ENCODE assay signal across 13 mouse cellular contexts in genomic region chr7:66779944-66780942, GRCm38 (mm10). TPM values are rescaled to one million over a fixed set of nuclear protein-coding genes. Genes with fewer than 3 reads are reported as not detected.
DNase-seq lines count a peak whose midpoint lies in the region; ATAC-seq lines count a peak whose summit lies in the region.
"Had no signal": no experiment of that assay in that cellular context is flagged by ENCODE, and none has a peak within 500 bp of the region (broad histone marks: within the 10 kb centered on the region; RNA-seq: fewer than 3 reads in every experiment).

No protein-coding gene starts in this region.

- DNase-seq in kidney, adult 11 months, result peak; percentile 42
- peak; percentile 52 to 55 for DNase-seq in kidney, postnatal 36 days
- DNase-seq in gastrocnemius, postnatal 4 days (ENCODE audit: low spot score in 2 of 2), result no peak
- no peak for DNase-seq in ovary, postnatal 36 days (ENCODE audit: low spot score)
- DNase-seq in frontal cortex, postnatal 36 days (ENCODE audit: low spot score in 2 of 2), result no peak
- no peak for DNase-seq in embryo, embryonic 10 days (ENCODE audit: low spot score)
- DNase-seq: adrenal gland, postnatal 25 days; left cerebral cortex, postnatal 4 days had no signal

- no peak overlapping the region for H3K9ac ChIP-seq in embryonic facial prominence, embryonic 15.5 days
- no peak overlapping the region for H3K9ac ChIP-seq in stomach, embryonic 16.5 days (ENCODE audit: low read length)

- no peaks in the 10 kb centered on the region for H3K27me3 ChIP-seq in embryonic facial prominence, embryonic 15.5 days
- H3K27me3 ChIP-seq in stomach, embryonic 16.5 days (ENCODE audit: control insufficient read depth, insufficient read depth, low read length), result no peaks in the 10 kb centered on the region
- H3K27me3 ChIP-seq: CH12.LX had no signal

- H3K27ac ChIP-seq in embryonic facial prominence, embryonic 15.5 days (replicated peaks), result 0 out of 2 replicates have a peak overlapping the region, but pooled peaks have one; percentile 6
- peak overlapping the region; percentile 83 for H3K27ac ChIP-seq in stomach, embryonic 16.5 days (ENCODE audit: low read length)

- peaks cover 12% of the 10 kb centered on the region; the same call in 1 of the 2 replicates for H3K4me1 ChIP-seq in embryonic facial prominence, embryonic 15.5 days
- peaks cover 23% of the 10 kb centered on the region for H3K4me1 ChIP-seq in stomach, embryonic 16.5 days (ENCODE audit: control insufficient read depth, insufficient read depth, low read length)

- H3K36me3 ChIP-seq in embryonic facial prominence, embryonic 15.5 days, result no peaks in the 10 kb centered on the region
- no peaks in the 10 kb centered on the region for H3K36me3 ChIP-seq in stomach, embryonic 16.5 days (ENCODE audit: control insufficient read depth, insufficient read depth, low read length)

- H3K4me2 ChIP-seq in embryonic facial prominence, embryonic 15.5 days (replicated peaks), result no peak overlapping the region
- H3K4me2 ChIP-seq in stomach, embryonic 16.5 days (ENCODE audit: low read depth, low read length), result 0 out of 2 replicates have a peak overlapping the region, but pooled peaks have one; percentile 19
- H3K4me2 ChIP-seq: heart, embryonic 11.5 days had no signal

- no peak overlapping the region for H3K4me3 ChIP-seq in embryonic facial prominence, embryonic 15.5 days (replicated peaks)
- no peak overlapping the region for H3K4me3 ChIP-seq in stomach, embryonic 16.5 days (replicated peaks; ENCODE audit: low read length)

- no peaks in the 10 kb centered on the region for H3K9me3 ChIP-seq in embryonic facial prominence, embryonic 15.5 days (replicated peaks)
- no peaks in the 10 kb centered on the region for H3K9me3 ChIP-seq in stomach, embryonic 16.5 days (replicated peaks; ENCODE audit: control insufficient read depth, low read length)

- 48% methylated on average over 10 of the region's 10 CpGs for WGBS in embryonic facial prominence, embryonic 15.5 days
- WGBS in stomach, embryonic 16.5 days, result 40% methylated on average over 10 of the region's 10 CpGs

- ATAC-seq in embryonic facial prominence, embryonic 15.5 days (ENCODE audit: insufficient number of reproducible peaks, low FRiP score, low TSS enrichment, low read depth), result no peak
- ATAC-seq in stomach, embryonic 16.5 days (ENCODE audit: insufficient read depth, low FRiP score), result peak; percentile 89

RNA-seq across cellular contexts. Expression of gene Cers3, which starts 36.9 kb away (rescaled TPM):
- polyA plus RNA-seq in embryonic facial prominence, embryonic 15.5 days (2015; fragmentation: Nextera tagmentation; extraction: Ambion mirVana), result 14.8 and 15.2 TPM in 2 replicates
- polyA plus RNA-seq in stomach, embryonic 16.5 days (2015; fragmentation: Nextera tagmentation; extraction: Ambion mirVana), result 19.4 and 27.8 TPM in 2 replicates
- under 1 TPM; 0.07 to 0.31 TPM for total RNA-seq in gastrocnemius, postnatal 4 days (2021)
- total RNA-seq: megakaryocyte, adult 5-6 weeks had no signal

RNA-seq across cellular contexts. Expression of gene Adamts17, which starts 59.3 kb away (rescaled TPM):
- polyA plus RNA-seq in embryonic facial prominence, embryonic 15.5 days (2015; fragmentation: Nextera tagmentation; extraction: Ambion mirVana), result 12.7 and 17.4 TPM in 2 replicates
- 5.3 and 5.9 TPM in 2 replicates for polyA plus RNA-seq in stomach, embryonic 16.5 days (2015; fragmentation: Nextera tagmentation; extraction: Ambion mirVana)
- total RNA-seq in gastrocnemius, postnatal 4 days (2021), result 10 to 100 TPM; 10.5 to 14.1 TPM
- total RNA-seq: CH12.LX had no signal

Comparison
In these comparisons a context has a peak if more than half of its experiments do, and no peak if none do; other contexts are left out.
1. DNase-seq: peak in kidney, adult 11 months (single experiment) and kidney, postnatal 36 days (2 of 2); none in gastrocnemius, postnatal 4 days (0 of 2), ovary, postnatal 36 days (single experiment), frontal cortex, postnatal 36 days (0 of 2) and embryo, embryonic 10 days (single experiment).